Mouse (Mus musculus) heart, postnatal 4 days (tissue): ENCODE data around the gene Wif1. TPM values are rescaled to one million over a fixed set of nuclear protein-coding genes. Genes with fewer than 3 reads are reported as not detected.
A peak's percentile ranks its signal among the peaks of the same experiment; 100 is the strongest.

ENCODE experiments used
- DNase-seq: peaks from one replicate; pipeline ENCODE4 v3.0.0; 2021
- total RNA-seq, 2 experiments: library from RNA; stranded (reverse); gene quantifications; 2 replicates each; pipeline ENCODE4 v1.2.3; 2021

Gene Wif1
- 1 to 10 TPM; 4.6 to 5.9 TPM for total RNA-seq

- DNase-seq: peak; percentile 85
Observed at GRCm38 (mm10) chr10:121033826-121034568, at the start of gene Wif1. Gene Wif1, plus strand, starts transcription at chr10:121033960.

- no peak for DNase-seq
Observed at GRCm38 (mm10) chr10:121002135-121002534, 31.6 kb upstream of the Wif1 start.

- DNase-seq: no peak
Observed at GRCm38 (mm10) chr10:121011496-121011895, 22.3 kb upstream of the Wif1 start.

- no peak for DNase-seq
Observed at GRCm38 (mm10) chr10:121016291-121016690, 17.5 kb upstream of the Wif1 start.

GRCm38 (mm10) chr10:121016711-121017503, 16.9 kb upstream of the Wif1 start:
- no peak for DNase-seq

- no peak for DNase-seq
Observed at GRCm38 (mm10) chr10:121022951-121023350, 10.8 kb upstream of the Wif1 start.

GRCm38 (mm10) chr10:121031802-121032201, 2.0 kb upstream of the Wif1 start:
- DNase-seq: peak; percentile 55

- peak; percentile 84 for DNase-seq
Observed at GRCm38 (mm10) chr10:121033128-121033791, 500 bp upstream of the Wif1 start.

GRCm38 (mm10) chr10:121034569-121034947, 798 bp downstream of the Wif1 start:
- no peak for DNase-seq

- no peak for DNase-seq
Observed at GRCm38 (mm10) chr10:121038556-121039284, 5.0 kb downstream of the Wif1 start.

- DNase-seq: no peak
Observed at GRCm38 (mm10) chr10:121040911-121041310, 7.2 kb downstream of the Wif1 start.

- no peak for DNase-seq
Observed at GRCm38 (mm10) chr10:121047440-121047839, 13.7 kb downstream of the Wif1 start.

GRCm38 (mm10) chr10:121052076-121052475, 18.3 kb downstream of the Wif1 start:
- no peak for DNase-seq

- peak; percentile 94 for DNase-seq
Observed at GRCm38 (mm10) chr10:121055452-121056188, 21.9 kb downstream of the Wif1 start.

- peak; percentile 9 for DNase-seq
Observed at GRCm38 (mm10) chr10:121056823-121057222, 23.1 kb downstream of the Wif1 start.

- DNase-seq: no peak
Observed at GRCm38 (mm10) chr10:121059043-121060003, 25.6 kb downstream of the Wif1 start.

- no peak for DNase-seq
Observed at GRCm38 (mm10) chr10:121061336-121061835, 27.6 kb downstream of the Wif1 start.

GRCm38 (mm10) chr10:121062704-121063103, 28.9 kb downstream of the Wif1 start:
- no peak for DNase-seq

GRCm38 (mm10) chr10:121067416-121067951, 33.7 kb downstream of the Wif1 start:
- DNase-seq: no peak

- DNase-seq: no peak
Observed at GRCm38 (mm10) chr10:121068003-121068402, 34.2 kb downstream of the Wif1 start.
